In the genomic region with DNA sequence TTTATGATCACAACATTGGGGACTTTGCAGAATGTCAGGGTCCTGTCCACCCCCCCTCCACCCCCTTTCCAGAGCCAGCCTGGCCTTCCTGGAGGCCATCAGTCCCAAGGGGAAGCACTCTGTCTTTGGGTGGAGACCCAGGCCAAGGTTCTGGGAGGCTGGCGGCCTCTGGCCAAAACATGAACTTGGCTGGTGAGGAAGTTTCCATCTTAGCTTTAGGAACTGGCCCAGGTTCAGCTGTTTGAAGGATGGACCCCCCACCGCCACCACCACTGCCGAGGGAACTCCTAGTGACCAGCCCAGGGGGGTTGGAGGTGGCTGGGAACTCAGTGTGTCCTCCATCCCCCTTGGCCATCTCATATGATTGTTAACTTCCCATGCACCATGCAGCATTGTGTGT, we compare ENCODE assay signal across 15 mouse cellular contexts. TPM values are rescaled to one million over a fixed set of nuclear protein-coding genes. Genes with fewer than 3 reads are reported as not detected.
A peak's percentile ranks its signal among the peaks of the same experiment; 100 is the strongest.
DNase-seq lines count a peak whose midpoint lies in the region; ATAC-seq and TF ChIP-seq lines count a peak whose summit lies in the region.
"Had no signal": no experiment of that assay in that cellular context is flagged by ENCODE, and none has a peak within 500 bp of the region (broad histone marks: within the 10 kb centered on the region; RNA-seq: fewer than 3 reads in every experiment).

No protein-coding gene starts in this region.

- no peaks in the 10 kb centered on the region for H3K9me3 ChIP-seq in lung, embryonic 14.5 days (ENCODE audit: low read depth, low read length)
- no peaks in the 10 kb centered on the region for H3K9me3 ChIP-seq in limb, embryonic 12.5 days
- H3K9me3 ChIP-seq in midbrain, postnatal 0 days (ENCODE audit: low read length), result no peaks in the 10 kb centered on the region
- H3K9me3 ChIP-seq: lung, embryonic 15.5 days had no signal

- no peak for TF ChIP-seq CTCF in heart, adult 2 months (IDR thresholded peaks at IDR 0.05)
- TF ChIP-seq CTCF in lung, embryonic 14.5 days (IDR thresholded peaks at IDR 0.05; ENCODE audit: low read depth), result no peak
- no peak for TF ChIP-seq CTCF in midbrain, postnatal 0 days (IDR thresholded peaks at IDR 0.05)

- no peaks in the 10 kb centered on the region for H3K27me3 ChIP-seq in heart, adult 2 months (ENCODE audit: control insufficient read depth, insufficient read depth, low read length)
- peaks cover 17% of the 10 kb centered on the region for H3K27me3 ChIP-seq in lung, embryonic 14.5 days (ENCODE audit: insufficient read depth, low read length)
- H3K27me3 ChIP-seq in limb, embryonic 12.5 days, result peaks cover 20% of the 10 kb centered on the region
- peaks cover 25% of the 10 kb centered on the region for H3K27me3 ChIP-seq in midbrain, postnatal 0 days (ENCODE audit: insufficient read depth, low read length)

- 53% methylated on average over 3 of the region's 3 CpGs for WGBS in heart, adult 2 months
- WGBS in lung, embryonic 14.5 days, result 71% methylated on average over 3 of the region's 3 CpGs
- 70% methylated on average over 3 of the region's 3 CpGs for WGBS in limb, embryonic 12.5 days
- WGBS in midbrain, postnatal 0 days, result 54% methylated on average over 3 of the region's 3 CpGs

- TF ChIP-seq POLR2A in heart, adult 2 months (IDR thresholded peaks at IDR 0.05; ENCODE audit: insufficient read depth, low read depth, low read length), result no peak

- TF ChIP-seq EP300 in heart, adult 2 months (IDR thresholded peaks at IDR 0.05; ENCODE audit: insufficient read depth, low read depth, low read length), result no peak

- peak overlapping the region; percentile 81; the same call in 1 of the 2 replicates for H3K4me2 ChIP-seq in lung, embryonic 14.5 days
- H3K4me2 ChIP-seq in limb, embryonic 12.5 days, result no peak overlapping the region
- H3K4me2 ChIP-seq in midbrain, postnatal 0 days (ENCODE audit: low read depth, low read length, poor library complexity, severe bottlenecking), result no peak overlapping the region

- H3K9ac ChIP-seq in heart, adult 2 months (ENCODE audit: low read depth, low read length), result no peak overlapping the region
- H3K9ac ChIP-seq in lung, embryonic 14.5 days, result no peak overlapping the region
- no peak overlapping the region for H3K9ac ChIP-seq in limb, embryonic 12.5 days (replicated peaks)
- 0 out of 2 replicates have a peak overlapping the region, but pooled peaks have one; percentile 73 for H3K9ac ChIP-seq in midbrain, postnatal 0 days (replicated peaks; ENCODE audit: low read length, poor library complexity, severe bottlenecking)

- no peak overlapping the region for H3K4me3 ChIP-seq in heart, adult 2 months
- H3K4me3 ChIP-seq in lung, embryonic 14.5 days (ENCODE audit: low read depth, low read length), result no peak overlapping the region
- no peak overlapping the region for H3K4me3 ChIP-seq in limb, embryonic 12.5 days (replicated peaks)
- no peak overlapping the region for H3K4me3 ChIP-seq in midbrain, postnatal 0 days (ENCODE audit: low read depth, low read length)

- intact Hi-C loops in heart, adult 2 months (cut with DNase I), result loop anchor here (5.0 kb wide), 2 partner anchors 89 to 134 kb away; partner anchors contain the start of genes Catsperd, Lonp1 and Ranbp3

- H3K36me3 ChIP-seq in heart, adult 2 months (ENCODE audit: control insufficient read depth, insufficient read depth, low read length), result no peaks in the 10 kb centered on the region
- H3K36me3 ChIP-seq in lung, embryonic 14.5 days (ENCODE audit: insufficient read depth), result no peaks in the 10 kb centered on the region
- no peaks in the 10 kb centered on the region for H3K36me3 ChIP-seq in limb, embryonic 12.5 days
- H3K36me3 ChIP-seq in midbrain, postnatal 0 days (ENCODE audit: insufficient read depth, low read length), result no peaks in the 10 kb centered on the region
- H3K36me3 ChIP-seq: lung, embryonic 15.5 days had no signal

- peaks cover 14% of the 10 kb centered on the region for H3K4me1 ChIP-seq in heart, adult 2 months (ENCODE audit: control insufficient read depth, insufficient read depth, low read length)
- peaks cover 7% of the 10 kb centered on the region; the same call in 1 of the 2 replicates for H3K4me1 ChIP-seq in lung, embryonic 14.5 days (ENCODE audit: insufficient read depth)
- peaks cover 66% of the 10 kb centered on the region for H3K4me1 ChIP-seq in limb, embryonic 12.5 days (replicated peaks)
- H3K4me1 ChIP-seq in midbrain, postnatal 0 days (ENCODE audit: insufficient read depth, low read length), result peaks cover 21% of the 10 kb centered on the region

- no peak overlapping the region for H3K27ac ChIP-seq in heart, adult 2 months
- no peak overlapping the region for H3K27ac ChIP-seq in lung, embryonic 14.5 days (ENCODE audit: low read depth)
- peak overlapping the region; percentile 81; the same call in 1 of the 2 replicates for H3K27ac ChIP-seq in limb, embryonic 12.5 days
- H3K27ac ChIP-seq in midbrain, postnatal 0 days (ENCODE audit: low read depth, low read length), result no peak overlapping the region

- peak; percentile 85 for DNase-seq in heart, adult 11 months
- no peak for DNase-seq in heart, adult 2 months
- no peak for DNase-seq in lung, embryonic 14.5 days
- no peak for DNase-seq in lung, postnatal 25 days (ENCODE audit: low spot score)
- DNase-seq in midbrain, postnatal 0 days (ENCODE audit: low spot score), result no peak
- DNase-seq in gastrocnemius, adult 18-20 months (ENCODE audit: low spot score), result no peak
- DNase-seq: adrenal gland, postnatal 14 days; gastrocnemius, postnatal 36 days; kidney, postnatal 10 days; layer of hippocampus, adult 9-11 months; retina, postnatal 1 day; spleen, adult 18-20 months had no signal

- no peaks in the 10 kb centered on the region for H3K79me2 ChIP-seq in heart, adult 2 months (replicated peaks; ENCODE audit: control insufficient read depth, insufficient read depth, low read length)

- ATAC-seq in lung, embryonic 14.5 days (ENCODE audit: insufficient read depth), result no peak
- ATAC-seq in limb, embryonic 12.5 days (ENCODE audit: insufficient number of reproducible peaks, insufficient read depth, low FRiP score, low TSS enrichment, low read depth), result no peak
- no peak for ATAC-seq in midbrain, postnatal 0 days (ENCODE audit: low FRiP score)

RNA-seq across cellular contexts. Expression of gene Dus3l, which starts 3.5 kb away (rescaled TPM):
- total RNA-seq in heart, adult 2 months (2021), result 10 to 100 TPM; 17.7 to 19.4 TPM
- polyA plus RNA-seq in heart, adult 2 months (2012; rRNA removed), result 36.2 and 38.7 TPM in 2 replicates
- polyA plus RNA-seq in lung, embryonic 14.5 days (2014; fragmentation: Nextera tagmentation; extraction: Ambion mirVana), result 40.5 and 42.3 TPM in 2 replicates
- polyA plus RNA-seq in limb, embryonic 12.5 days (2016; fragmentation: Nextera tagmentation; extraction: Ambion mirVana), result 42.0 and 46.7 TPM in 2 replicates
- 91.0 and 93.8 TPM in 2 replicates for total RNA-seq in midbrain, postnatal 0 days (2014; rRNA removed)
- 103 and 114 TPM in 2 replicates for polyA plus RNA-seq in midbrain, postnatal 0 days (2015; fragmentation: Nextera tagmentation; extraction: Ambion mirVana)
- total RNA-seq in gastrocnemius, adult 18-20 months (2021), result 10 to 100 TPM; 14.4 to 14.9 TPM

RNA-seq across cellular contexts. Expression of gene Nrtn, which starts 3.7 kb away (rescaled TPM):
- 10 to 100 TPM; 24.4 to 26.8 TPM for total RNA-seq in heart, adult 2 months (2021)
- polyA plus RNA-seq in heart, adult 2 months (2012; rRNA removed), result 26.2 and 49.3 TPM in 2 replicates
- 9.5 and 12.1 TPM in 2 replicates for polyA plus RNA-seq in lung, embryonic 14.5 days (2014; fragmentation: Nextera tagmentation; extraction: Ambion mirVana)
- polyA plus RNA-seq in limb, embryonic 12.5 days (2016; fragmentation: Nextera tagmentation; extraction: Ambion mirVana), result 18.9 and 19.6 TPM in 2 replicates
- total RNA-seq in midbrain, postnatal 0 days (2014; rRNA removed), result 12.5 and 13.4 TPM in 2 replicates
- 7.4 and 8.0 TPM in 2 replicates for polyA plus RNA-seq in midbrain, postnatal 0 days (2015; fragmentation: Nextera tagmentation; extraction: Ambion mirVana)
- 1 to 10 TPM; 2.6 to 3.3 TPM for total RNA-seq in gastrocnemius, adult 18-20 months (2021)
- total RNA-seq: megakaryocyte-erythroid progenitor cell, adult 5-6 weeks had no signal

RNA-seq across cellular contexts. Expression of gene Prr22, which starts 9.0 kb away (rescaled TPM):
- total RNA-seq in heart, adult 2 months (2021), result under 1 TPM; 0.11 to 0.29 TPM
- 1.2 and 2.0 TPM in 2 replicates for polyA plus RNA-seq in heart, adult 2 months (2012; rRNA removed)
- 1.2 and 1.4 TPM in 2 replicates for polyA plus RNA-seq in lung, embryonic 14.5 days (2014; fragmentation: Nextera tagmentation; extraction: Ambion mirVana)
- polyA plus RNA-seq in limb, embryonic 12.5 days (2016; fragmentation: Nextera tagmentation; extraction: Ambion mirVana), result 0.69 and 1.3 TPM in 2 replicates
- total RNA-seq in midbrain, postnatal 0 days (2014; rRNA removed), result 0.44 and 1.3 TPM in 2 replicates
- 0.61 and 1.1 TPM in 2 replicates for polyA plus RNA-seq in midbrain, postnatal 0 days (2015; fragmentation: Nextera tagmentation; extraction: Ambion mirVana)
- total RNA-seq in gastrocnemius, adult 18-20 months (2021), result under 1 TPM; 0.16 to 0.28 TPM

RNA-seq across cellular contexts. Expression of gene Vmac, which starts 43.3 kb away (rescaled TPM):
- 1 to 10 TPM; 3.0 to 4.7 TPM for total RNA-seq in heart, adult 2 months (2021)
- 8.3 and 9.9 TPM in 2 replicates for polyA plus RNA-seq in heart, adult 2 months (2012; rRNA removed)
- 18.5 and 19.6 TPM in 2 replicates for polyA plus RNA-seq in lung, embryonic 14.5 days (2014; fragmentation: Nextera tagmentation; extraction: Ambion mirVana)
- 16.5 and 23.1 TPM in 2 replicates for polyA plus RNA-seq in limb, embryonic 12.5 days (2016; fragmentation: Nextera tagmentation; extraction: Ambion mirVana)
- 32.3 and 36.9 TPM in 2 replicates for total RNA-seq in midbrain, postnatal 0 days (2014; rRNA removed)
- 19.2 and 19.8 TPM in 2 replicates for polyA plus RNA-seq in midbrain, postnatal 0 days (2015; fragmentation: Nextera tagmentation; extraction: Ambion mirVana)
- 1 to 10 TPM; 2.0 to 2.1 TPM for total RNA-seq in gastrocnemius, adult 18-20 months (2021)

RNA-seq across cellular contexts. Expression of gene Ndufa11, which starts 43.5 kb away (rescaled TPM):
- total RNA-seq in heart, adult 2 months (2021), result 100 to 1,000 TPM; 748 to 906 TPM
- polyA plus RNA-seq in heart, adult 2 months (2012; rRNA removed), result 1,680 and 1,786 TPM in 2 replicates
- polyA plus RNA-seq in lung, embryonic 14.5 days (2014; fragmentation: Nextera tagmentation; extraction: Ambion mirVana), result 449 and 463 TPM in 2 replicates
- 410 and 419 TPM in 2 replicates for polyA plus RNA-seq in limb, embryonic 12.5 days (2016; fragmentation: Nextera tagmentation; extraction: Ambion mirVana)
- total RNA-seq in midbrain, postnatal 0 days (2014; rRNA removed), result 335 and 480 TPM in 2 replicates
- polyA plus RNA-seq in midbrain, postnatal 0 days (2015; fragmentation: Nextera tagmentation; extraction: Ambion mirVana), result 630 and 676 TPM in 2 replicates
- total RNA-seq in gastrocnemius, adult 18-20 months (2021), result 100 to 1,000 TPM; 420 to 445 TPM
